Mouse (Mus musculus) testis, adult 2 months (tissue): ENCODE data around the gene Olfr714. TPM values are rescaled to one million over a fixed set of nuclear protein-coding genes. Genes with fewer than 3 reads are reported as not detected.

Experiments
- polyA plus RNA-seq: library from polyadenylated mRNA; depleted of rRNA; stranded (reverse); fragments of >200 nt; gene quantifications from 2 replicates; pipeline ENCODE4 v1.2.3, GENCODE M21; 2012; rRNA removed

The Olfr714 gene
- polyA plus RNA-seq, 1 experiment = not detected

Other genes starting within 250 kb of the Olfr714 start
- not detected in 2 replicates for gene Olfr702, start 237.1 kb upstream of the Olfr714 start, polyA plus RNA-seq
- gene Olfr703, start 227.6 kb upstream of the Olfr714 start, polyA plus RNA-seq = 0.20 and 0.58 TPM in 2 replicates
- not detected in 2 replicates for gene Olfr704, start 207.8 kb upstream of the Olfr714 start, polyA plus RNA-seq
- not detected in 2 replicates for gene Olfr705, start 194.1 kb upstream of the Olfr714 start, polyA plus RNA-seq
- gene Olfr706, start 182.8 kb upstream of the Olfr714 start, polyA plus RNA-seq = not detected in 2 replicates
- not detected in 2 replicates for gene Olfr707, start 169.7 kb upstream of the Olfr714 start, polyA plus RNA-seq
- not detected in 2 replicates for gene Olfr1532-ps1, start 163.0 kb upstream of the Olfr714 start, polyA plus RNA-seq
- gene Olfr709-ps1, start 138.8 kb upstream of the Olfr714 start, polyA plus RNA-seq = not detected in 2 replicates
- gene Olfr710, start 122.7 kb upstream of the Olfr714 start, polyA plus RNA-seq = not detected in 2 replicates
- not detected in 2 replicates for gene Olfr6, start 107.0 kb upstream of the Olfr714 start, polyA plus RNA-seq
- not detected in 2 replicates for gene Olfr711, start 95.5 kb upstream of the Olfr714 start, polyA plus RNA-seq
- gene Olfr2, start 64.9 kb upstream of the Olfr714 start, polyA plus RNA-seq = 0.09 TPM in 1 of 2 replicates, not detected in the other
- not detected in 2 replicates for gene Olfr713, start 39.8 kb upstream of the Olfr714 start, polyA plus RNA-seq
- gene Olfr17, start 22.2 kb downstream of the Olfr714 start, polyA plus RNA-seq = not detected in 2 replicates
- not detected in 2 replicates for gene Olfr715b, start 39.4 kb downstream of the Olfr714 start, polyA plus RNA-seq
- gene Olfr715, start 60.1 kb downstream of the Olfr714 start, polyA plus RNA-seq = not detected in 2 replicates
- not detected in 2 replicates for gene Olfr716, start 67.3 kb downstream of the Olfr714 start, polyA plus RNA-seq
- 91.1 and 114 TPM in 2 replicates for gene Nlrp14, start 96.0 kb downstream of the Olfr714 start, polyA plus RNA-seq
- gene Rbmxl2, start 138.5 kb downstream of the Olfr714 start, polyA plus RNA-seq = 49.0 and 67.1 TPM in 2 replicates